Mouse (Mus musculus) hematopoietic stem cell, adult 5-6 weeks (primary cell): Measurements from ENCODE around the gene Cfap298. TPM values are rescaled to one million over a fixed set of nuclear protein-coding genes. Genes with fewer than 3 reads are reported as not detected.

Source experiments
- ATAC-seq, 2 experiments: fragments of 125-278 bp in 1 of 2; replicated peaks in 1 of 2; 2 replicates each; pipeline ENCODE4 v1.8.0; 2016 to 2017; ENCODE audit warnings: inconsistent platforms in 2 of 2, mild to moderate bottlenecking in 2 of 2, moderate number of reproducible peaks in 2 of 2, low read depth in 1 of 2, moderate TSS enrichment in 1 of 2; ENCODE audit not compliant: low FRiP score in 2 of 2, poor library complexity in 2 of 2, severe bottlenecking in 2 of 2, insufficient read depth in 1 of 2, low TSS enrichment in 1 of 2
- total RNA-seq: library from RNA; stranded (forward); fragments of 172-1452, 232-1000 nt; gene quantifications from 2 replicates; pipeline ENCODE4 v1.2.3, GENCODE M21; 2017

Cfap298 gene
- total RNA-seq, 1 experiment from 2014 or later = 80.8 TPM

- 0 out of 4 replicates have a peak, but pooled peaks of 1 of the 2 experiments have one; percentile 8 for ATAC-seq
These were observed 10.1 kb downstream of the Cfap298 start for GRCm38 (mm10) chr16:90924606-90925370.

DNA sequence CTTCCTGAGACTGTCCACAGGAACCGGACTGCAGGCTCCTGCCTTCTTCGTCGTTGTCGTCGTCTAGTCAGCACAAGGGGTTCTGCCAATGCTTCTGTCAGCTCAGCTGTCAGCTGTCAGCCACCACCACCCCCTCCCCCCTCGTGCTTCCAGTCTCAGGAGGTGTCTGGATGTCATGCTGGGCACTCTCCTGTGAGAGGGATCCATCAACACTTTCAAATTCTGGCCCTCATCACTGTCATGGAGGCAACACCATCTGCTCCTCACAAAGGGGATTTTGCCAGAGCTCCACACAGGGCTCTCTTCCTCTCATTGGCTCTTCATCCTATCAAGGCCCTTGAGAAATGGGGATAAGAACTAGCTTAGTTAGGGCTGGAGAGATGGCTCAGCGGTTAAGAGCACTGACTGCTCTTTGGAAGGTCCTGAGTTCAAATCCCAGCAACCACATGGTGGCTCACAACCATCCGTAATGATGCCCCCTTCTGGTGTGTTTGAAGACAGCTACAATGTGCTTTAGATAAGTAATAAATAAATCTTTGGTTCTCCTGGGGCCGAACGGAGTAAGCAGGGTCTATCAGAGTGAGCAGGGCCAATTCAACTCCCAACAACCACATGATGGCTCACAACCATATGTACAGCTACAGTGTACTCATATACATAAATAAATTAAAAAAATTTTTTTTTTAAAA, 13.3 kb downstream of the Cfap298 start:
- ATAC-seq = no peak

GRCm38 (mm10) chr16:90917156-90917555, 17.8 kb downstream of the Cfap298 start:
- ATAC-seq = no peak

DNA sequence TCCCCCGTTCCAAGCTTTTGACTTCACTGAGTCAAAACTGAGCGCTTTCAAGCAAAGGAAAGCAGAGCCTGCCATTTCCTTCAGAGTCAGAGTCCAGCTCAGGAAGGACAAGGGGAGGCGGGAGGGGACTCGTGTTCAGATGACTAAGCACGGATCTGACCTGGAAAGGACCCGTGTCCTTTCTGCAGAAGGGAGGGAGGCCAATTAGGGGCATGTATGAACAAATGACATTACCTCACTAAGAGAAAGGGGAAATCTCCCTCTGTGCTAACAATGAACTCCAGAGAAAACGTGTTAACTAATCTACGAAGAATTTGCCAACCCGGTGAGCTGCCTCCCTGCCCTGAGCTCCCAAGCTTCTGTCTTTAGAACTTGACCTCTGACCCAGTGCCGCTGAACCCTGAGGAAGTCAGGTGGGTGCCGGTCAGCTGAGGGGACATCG, 18.9 kb downstream of the Cfap298 start:
- ATAC-seq = peak; percentile 71 to 73

DNA sequence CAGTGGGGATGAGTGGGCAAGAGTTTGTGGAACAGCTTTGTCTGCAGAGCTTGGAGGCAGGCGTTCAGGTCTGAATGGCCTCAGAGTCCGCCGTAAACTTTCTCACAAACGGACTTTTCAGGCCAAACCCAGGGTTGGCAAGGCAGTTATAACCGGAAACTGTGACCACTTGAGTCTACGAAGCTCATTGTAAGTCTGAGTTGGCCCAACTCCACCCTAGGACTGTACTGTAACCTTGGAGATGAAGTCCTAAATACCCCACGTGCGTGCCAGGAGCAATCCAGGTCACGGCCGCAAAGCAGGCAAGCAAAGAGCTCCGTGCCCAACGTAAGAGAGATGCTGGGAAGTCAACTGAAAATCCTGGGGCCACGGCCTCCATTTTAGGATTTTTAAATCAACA, 23.1 kb downstream of the Cfap298 start:
- no peak for ATAC-seq

- no peak for ATAC-seq
These were observed 23.9 kb downstream of the Cfap298 start for GRCm38 (mm10) chr16:90910855-90911533.

DNA sequence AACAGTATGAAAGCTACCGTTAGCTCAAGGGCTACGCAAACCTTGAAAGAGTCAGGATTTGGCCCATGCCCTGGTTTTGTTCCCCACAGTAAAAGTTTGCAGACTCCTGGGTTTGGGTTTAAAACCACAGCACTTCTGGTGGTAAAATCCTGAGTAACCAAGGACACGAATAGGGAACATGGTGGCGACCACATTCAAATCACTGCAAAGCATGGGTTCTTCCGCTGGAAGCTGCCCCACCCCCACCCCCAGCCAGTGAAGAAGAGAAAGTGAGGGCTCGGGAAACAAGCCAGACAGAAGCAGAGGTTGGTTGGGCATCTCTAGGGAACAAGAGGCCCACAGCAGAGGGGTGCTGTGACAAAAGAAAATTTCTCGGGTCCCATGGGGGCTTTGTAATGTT, 27.7 kb downstream of the Cfap298 start:
- 0 out of 4 replicates have a peak, but pooled peaks of 1 of the 2 experiments have one; percentile 12 for ATAC-seq

GRCm38 (mm10) chr16:90903300-90903699, 31.6 kb downstream of the Cfap298 start:
- ATAC-seq = no peak

DNA sequence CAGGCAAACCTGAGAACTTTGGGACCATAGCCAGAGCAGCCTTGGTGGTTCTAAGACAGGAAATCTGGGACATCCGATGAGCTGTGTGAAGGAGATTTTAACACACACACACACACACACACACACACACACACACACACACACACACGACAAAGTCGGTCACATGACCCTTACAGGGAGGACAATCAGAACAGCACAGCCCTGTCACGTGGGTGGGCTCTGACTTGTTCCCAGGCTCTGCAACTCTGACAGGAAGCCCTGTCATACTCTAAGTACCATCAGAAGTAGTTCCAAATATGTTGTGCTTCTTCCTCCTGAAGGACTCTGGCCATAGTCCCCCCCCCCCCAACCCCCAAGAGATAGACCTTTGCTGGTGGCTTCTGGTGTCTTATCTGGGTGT, 33.5 kb downstream of the Cfap298 start:
- no peak for ATAC-seq

- no peak for ATAC-seq
These were observed 35.4 kb downstream of the Cfap298 start for GRCm38 (mm10) chr16:90899498-90899897.

- no peak for ATAC-seq
These were observed 37.3 kb downstream of the Cfap298 start for GRCm38 (mm10) chr16:90897651-90898050.

GRCm38 (mm10) chr16:90893792-90894191, 41.1 kb downstream of the Cfap298 start:
- no peak for ATAC-seq

GRCm38 (mm10) chr16:90893019-90893418, 41.9 kb downstream of the Cfap298 start:
- ATAC-seq = no peak

DNA sequence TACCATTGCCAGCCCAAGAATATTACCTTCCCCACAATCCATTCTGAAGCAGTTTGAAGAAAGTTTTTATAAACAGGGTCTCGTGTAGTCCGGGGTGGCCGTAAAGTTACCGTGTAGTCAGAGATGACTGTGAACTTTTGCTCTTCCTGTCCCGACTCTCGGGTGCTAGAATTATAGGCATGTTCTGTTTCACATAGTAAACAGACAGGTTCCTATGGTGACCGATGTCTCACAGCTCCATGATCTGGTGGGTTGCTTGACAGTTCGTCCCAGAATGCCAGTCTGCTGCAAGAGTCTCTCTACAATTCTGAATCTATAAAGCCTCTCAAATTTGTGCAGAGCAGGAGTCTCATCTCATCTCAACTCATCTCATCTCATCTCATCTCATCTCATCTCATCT, 42.8 kb downstream of the Cfap298 start:
- ATAC-seq = no peak; a peak in 1 of 4 replicates

- ATAC-seq = no peak
These were observed 43.3 kb downstream of the Cfap298 start for GRCm38 (mm10) chr16:90891601-90892000.

DNA sequence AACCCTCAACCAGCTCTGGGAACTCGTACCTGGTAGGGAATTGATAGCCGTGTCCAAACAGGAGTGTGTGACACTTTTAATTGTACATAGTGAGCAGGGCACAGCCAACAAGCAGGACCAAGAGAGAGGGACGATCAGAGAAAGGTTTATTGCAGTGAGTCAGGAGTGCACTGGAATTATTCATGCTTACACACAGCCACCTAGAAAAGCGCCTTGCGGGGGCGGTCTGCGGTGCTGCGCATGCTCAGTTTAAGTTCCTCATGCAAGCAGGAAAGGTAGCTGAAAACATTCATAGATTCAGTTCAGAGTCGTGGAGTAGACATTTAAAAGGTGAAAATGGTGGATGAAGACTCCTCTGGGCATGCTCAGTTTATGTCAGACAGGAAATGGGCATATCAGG, 44.2 kb downstream of the Cfap298 start:
- ATAC-seq = no peak

DNA sequence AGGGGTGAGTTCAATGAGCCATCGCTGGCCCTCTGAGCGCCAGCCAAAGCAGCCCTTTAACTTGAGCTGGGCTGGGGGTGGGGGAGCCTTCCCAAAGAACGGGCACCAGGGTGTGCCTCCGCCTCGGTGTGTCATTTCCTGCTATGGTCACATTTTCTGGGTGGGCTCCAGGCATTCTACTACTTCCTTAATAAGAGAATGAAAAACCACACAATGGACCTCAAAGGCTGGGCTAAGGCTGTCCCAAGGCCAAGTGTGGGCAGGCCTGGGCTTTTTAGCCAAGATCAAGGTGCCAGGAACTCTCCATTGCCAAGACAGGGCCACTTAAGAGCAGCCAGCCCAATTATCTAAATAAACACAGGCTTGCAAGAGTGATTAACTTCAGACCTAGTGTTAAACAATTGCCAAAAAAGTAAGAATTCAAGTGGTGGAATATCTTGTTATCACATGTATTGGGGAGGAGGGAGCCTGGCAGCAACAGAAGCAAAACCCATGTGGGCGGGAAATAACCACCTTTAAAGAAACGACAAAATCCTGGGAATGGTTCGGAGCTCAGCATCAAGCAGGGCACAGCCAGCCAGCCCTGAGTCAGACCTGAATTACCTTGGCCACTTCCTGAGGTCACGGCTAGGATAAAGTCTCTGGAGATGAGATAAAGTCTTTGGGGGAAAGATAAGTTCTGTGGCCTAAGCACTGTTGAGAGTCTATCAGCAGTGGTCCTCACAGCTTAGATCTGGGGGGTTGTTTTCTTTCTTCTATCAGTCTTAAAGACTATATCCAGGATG, 48.9 kb downstream of the Cfap298 start:
- ATAC-seq = peak; percentile 76 to 77
